Mouse (Mus musculus): Measurements from ENCODE around the gene Glmn.

The Glmn gene

GRCm38 (mm10) chr5:107521386-107521785, 76.3 kb downstream of the Glmn start:
- in situ Hi-C loops (cut with MboI; ENCODE audit: unreplicated experiment in 2 of 2) = no loop called here

GRCm38 (mm10) chr5:107518602-107519001, 79.1 kb downstream of the Glmn start:
- in situ Hi-C loops (cut with MboI; ENCODE audit: unreplicated experiment in 2 of 2) = no loop called here

GRCm38 (mm10) chr5:107516087-107516486, 81.6 kb downstream of the Glmn start:
- in situ Hi-C loops (cut with MboI; ENCODE audit: unreplicated experiment in 2 of 2) = no loop called here

- in situ Hi-C loops (cut with MboI; ENCODE audit: unreplicated experiment in 2 of 2) = no loop called here
Measured at GRCm38 (mm10) chr5:107515453-107515852, 82.2 kb downstream of the Glmn start.

- in situ Hi-C loops (cut with MboI; ENCODE audit: unreplicated experiment in 2 of 2) = no loop called here
Measured at GRCm38 (mm10) chr5:107513583-107513982, 84.1 kb downstream of the Glmn start.

- in situ Hi-C loops (cut with MboI; ENCODE audit: unreplicated experiment in 2 of 2) = no loop called here
Measured at GRCm38 (mm10) chr5:107511326-107511725, 86.4 kb downstream of the Glmn start.

GRCm38 (mm10) chr5:107510503-107510902, 87.2 kb downstream of the Glmn start:
- in situ Hi-C loops (cut with MboI; ENCODE audit: unreplicated experiment in 2 of 2) = no loop called here

GRCm38 (mm10) chr5:107507321-107507720, 90.4 kb downstream of the Glmn start, which contains the start of gene Gm42669:
TSS of gene Gm42669 (plus strand) at chr5:107507621.
- in situ Hi-C loops (cut with MboI; ENCODE audit: unreplicated experiment in 2 of 2) = loop anchor here in 1 of 2 experiments (10.0 kb wide), 1 partner anchor 153 kb away; no protein-coding TSS in a partner anchor

GRCm38 (mm10) chr5:107500741-107501140, 96.9 kb downstream of the Glmn start:
- in situ Hi-C loops (cut with MboI; ENCODE audit: unreplicated experiment in 2 of 2) = loop anchor here in 1 of 2 experiments (10.0 kb wide), 1 partner anchor 146 kb away; no protein-coding TSS in a partner anchor

GRCm38 (mm10) chr5:107499891-107500535, 97.7 kb downstream of the Glmn start:
- in situ Hi-C loops (cut with MboI; ENCODE audit: unreplicated experiment in 2 of 2) = loop anchor here in 1 of 2 experiments (10.0 kb wide), 1 partner anchor 145 kb away; no protein-coding TSS in a partner anchor

All from v-Abl transformed pro-B cells (cell line).